Mouse (Mus musculus) retina, embryonic 14.5 days (tissue): Measurements from ENCODE around the gene Erich2.

Source experiments
- DNase-seq: peaks from one replicate; pipeline ENCODE4 v3.0.0-alpha.2; 2015; ENCODE audit warnings: low spot score

Erich2 gene

GRCm38 (mm10) chr2:70508496-70508895 is at the start of gene Erich2:
Gene Erich2, plus strand, starts transcription at chr2:70508819.
- DNase-seq, result peak; percentile 38

GRCm38 (mm10) chr2:70463606-70464005 is 45.0 kb upstream of the Erich2 start:
- no peak for DNase-seq

- DNase-seq, result peak; percentile 22
Observed at GRCm38 (mm10) chr2:70471136-70471535, 37.5 kb upstream of the Erich2 start.

GRCm38 (mm10) chr2:70471861-70472620 is 36.6 kb upstream of the Erich2 start:
- DNase-seq, result peak; percentile 43

GRCm38 (mm10) chr2:70497715-70498318 is 10.8 kb upstream of the Erich2 start:
- DNase-seq, result no peak

- no peak for DNase-seq
Observed at GRCm38 (mm10) chr2:70503436-70503835, 5.2 kb upstream of the Erich2 start.

GRCm38 (mm10) chr2:70505229-70505628 is 3.4 kb upstream of the Erich2 start:
- DNase-seq, result no peak

- no peak for DNase-seq
Observed at GRCm38 (mm10) chr2:70505896-70506295, 2.7 kb upstream of the Erich2 start.

GRCm38 (mm10) chr2:70506372-70506771 is 2.2 kb upstream of the Erich2 start:
- no peak for DNase-seq

- peak; percentile 82 for DNase-seq
Observed at GRCm38 (mm10) chr2:70509021-70509632, 508 bp downstream of the Erich2 start.

- DNase-seq, result peak; percentile 62
Observed at GRCm38 (mm10) chr2:70538283-70538682, 29.7 kb downstream of the Erich2 start.

- DNase-seq, result no peak
Observed at GRCm38 (mm10) chr2:70550671-70551070, 42.1 kb downstream of the Erich2 start.

- DNase-seq, result no peak
Observed at GRCm38 (mm10) chr2:70551446-70551845, 42.8 kb downstream of the Erich2 start.

GRCm38 (mm10) chr2:70552067-70552598 is 43.5 kb downstream of the Erich2 start:
- DNase-seq, result no peak

- no peak for DNase-seq
Observed at GRCm38 (mm10) chr2:70552772-70553171, 44.2 kb downstream of the Erich2 start, which contains the start of gene Gad1. Gene Gad1, plus strand, starts transcription at chr2:70553072.

- DNase-seq, result no peak
Observed at GRCm38 (mm10) chr2:70553826-70554225, 45.2 kb downstream of the Erich2 start.

- DNase-seq, result peak; percentile 96
Observed at GRCm38 (mm10) chr2:70558112-70558842, 49.7 kb downstream of the Erich2 start.

GRCm38 (mm10) chr2:70558843-70559451 is 50.3 kb downstream of the Erich2 start:
- DNase-seq, result no peak

GRCm38 (mm10) chr2:70559520-70559919 is 50.9 kb downstream of the Erich2 start:
- peak; percentile 82 for DNase-seq

GRCm38 (mm10) chr2:70561077-70561795 is 52.6 kb downstream of the Erich2 start:
- DNase-seq, result peak; percentile 85

- DNase-seq, result peak; percentile 37
Observed at GRCm38 (mm10) chr2:70562011-70562491, 53.4 kb downstream of the Erich2 start.
